Mouse (Mus musculus) hindbrain, embryonic 12.5 days (tissue): ENCODE measurements around the gene Popdc2. TPM values are rescaled to one million over a fixed set of nuclear protein-coding genes. Genes with fewer than 3 reads are reported as not detected.

ENCODE experiments used
- polyA plus RNA-seq: library from polyadenylated mRNA; unstranded; fragments of >200 nt; fragmentation: Nextera tagmentation; extraction: Ambion mirVana; gene quantifications from 2 replicates; pipeline ENCODE4 v1.2.1, GENCODE M21; 2016

The Popdc2 gene
- polyA plus RNA-seq, 1 experiment from 2014 or later, result 0.70 TPM

Other genes starting within 250 kb of the Popdc2 start
- not detected in 2 replicates for gene Nr1i2, start 67.4 kb upstream of the Popdc2 start, polyA plus RNA-seq
- 1.2 and 1.3 TPM in 2 replicates for gene Maats1, start 20.1 kb upstream of the Popdc2 start, polyA plus RNA-seq
- gene Cox17, start 15.2 kb upstream of the Popdc2 start, polyA plus RNA-seq, result 105 and 116 TPM in 2 replicates
- gene Gm21987, start 15.2 kb upstream of the Popdc2 start, polyA plus RNA-seq, result not detected in 2 replicates
- gene Pla1a, start 70.9 kb downstream of the Popdc2 start, polyA plus RNA-seq, result 0.30 and 0.37 TPM in 2 replicates
- gene Adprh, start 90.5 kb downstream of the Popdc2 start, polyA plus RNA-seq, result 147 and 155 TPM in 2 replicates
- gene Cd80, start 93.4 kb downstream of the Popdc2 start, polyA plus RNA-seq, result 0.64 and 0.74 TPM in 2 replicates
- gene Timmdc1, start 160.5 kb downstream of the Popdc2 start, polyA plus RNA-seq, result 31.6 and 35.1 TPM in 2 replicates
- 73.5 and 76.8 TPM in 2 replicates for gene Poglut1, start 188.0 kb downstream of the Popdc2 start, polyA plus RNA-seq
- gene Tmem39a, start 196.5 kb downstream of the Popdc2 start, polyA plus RNA-seq, result 65.3 and 67.4 TPM in 2 replicates